Mouse (Mus musculus): Measurements from ENCODE around the gene Gnb1l. TPM values are rescaled to one million over a fixed set of nuclear protein-coding genes. Genes with fewer than 3 reads are reported as not detected.

Gene Gnb1l
- total RNA-seq, 1 experiment: 10.9 TPM

GRCm38 (mm10) chr16:18503566-18504342 lies 5.2 kb downstream of the Gnb1l start:
- in situ Hi-C loops (cut with MboI; ENCODE audit: low sequenced_read_pairs in 2 of 2, unreplicated experiment in 2 of 2): no loop called here

GRCm38 (mm10) chr16:18506524-18507199 lies 8.1 kb downstream of the Gnb1l start:
- in situ Hi-C loops (cut with MboI; ENCODE audit: low sequenced_read_pairs in 2 of 2, unreplicated experiment in 2 of 2): no loop called here
- no peak for DNase-seq (ENCODE audit: low read depth, low spot score)
- Histone ChIP-seq H3K27ac (ENCODE audit: insufficient read depth, low read depth, low read length, poor library complexity, severe bottlenecking) (no peak overlapping the region), H3K9me3 (ENCODE audit: control insufficient read depth, insufficient read depth, low read depth, low read length) (no peaks in the 10 kb centered on the region), H3K4me1 (ENCODE audit: control insufficient read depth in 2 of 2, insufficient read depth in 2 of 2, low read length in 2 of 2, poor library complexity in 1 of 2) (no peaks in the 10 kb centered on the region), H3K9ac (ENCODE audit: insufficient read depth, low read depth, low read length, poor library complexity, severe bottlenecking) (no peak overlapping the region), H3K36me3 (ENCODE audit: control insufficient read depth, insufficient read depth, low read length, poor library complexity, severe bottlenecking) (peaks cover 9% of the 10 kb centered on the region), H3K4me3 (ENCODE audit: insufficient read depth in 1 of 2, low read depth in 1 of 2, low read length in 2 of 2, poor library complexity in 1 of 2, severe bottlenecking in 1 of 2) (no peak overlapping the region)
- TF ChIP-seq ZC3H11A (IDR thresholded peaks at IDR 0.05; ENCODE audit: borderline replicate concordance, low read depth, low read length) (no peak), ZNF384 (IDR thresholded peaks at IDR 0.05; ENCODE audit: low read depth, low read length) (no peak), MAFK (IDR thresholded peaks at IDR 0.05; ENCODE audit: insufficient read depth, low read depth, low read length) (no peak), HCFC1 (IDR thresholded peaks at IDR 0.05; ENCODE audit: borderline replicate concordance, insufficient read depth, low read length) (no peak), CHD2 (IDR thresholded peaks at IDR 0.05; ENCODE audit: low read depth, low read length) (no peak)

More at GRCm38 (mm10) chr16:18503566-18504342, 5.2 kb downstream of the Gnb1l start:
- H3K9me3 ChIP-seq (ENCODE audit: control insufficient read depth, insufficient read depth, low read depth, low read length): no peaks in the 10 kb centered on the region
- H3K4me1 ChIP-seq (ENCODE audit: control insufficient read depth in 2 of 2, insufficient read depth in 2 of 2, low read length in 2 of 2, poor library complexity in 1 of 2): peaks cover 0 to 6% of the 10 kb centered on the region in 2 experiments; a peak in 1 of 4 replicates
- no peak for DNase-seq (ENCODE audit: low read depth, low spot score)
- TF ChIP-seq HCFC1 (IDR thresholded peaks at IDR 0.05; ENCODE audit: borderline replicate concordance, insufficient read depth, low read length): no peak
- TF ChIP-seq ZC3H11A (IDR thresholded peaks at IDR 0.05; ENCODE audit: borderline replicate concordance, low read depth, low read length): no peak
- TF ChIP-seq CHD2 (IDR thresholded peaks at IDR 0.05; ENCODE audit: low read depth, low read length): no peak
- no peak for TF ChIP-seq ZNF384 (IDR thresholded peaks at IDR 0.05; ENCODE audit: low read depth, low read length)
- TF ChIP-seq MAFK (IDR thresholded peaks at IDR 0.05; ENCODE audit: insufficient read depth, low read depth, low read length): no peak
- H3K27ac ChIP-seq (ENCODE audit: insufficient read depth, low read depth, low read length, poor library complexity, severe bottlenecking): no peak overlapping the region
- no peak overlapping the region for H3K9ac ChIP-seq (ENCODE audit: insufficient read depth, low read depth, low read length, poor library complexity, severe bottlenecking)
- no peak overlapping the region for H3K4me3 ChIP-seq (ENCODE audit: insufficient read depth in 1 of 2, low read depth in 1 of 2, low read length in 2 of 2, poor library complexity in 1 of 2, severe bottlenecking in 1 of 2)
- H3K36me3 ChIP-seq (ENCODE audit: control insufficient read depth, insufficient read depth, low read length, poor library complexity, severe bottlenecking): peaks cover 18% of the 10 kb centered on the region

GRCm38 (mm10) chr16:18507200-18507549 lies 8.7 kb downstream of the Gnb1l start:
- no peak overlapping the region for H3K4me3 ChIP-seq (ENCODE audit: insufficient read depth in 1 of 2, low read depth in 1 of 2, low read length in 2 of 2, poor library complexity in 1 of 2, severe bottlenecking in 1 of 2)
- no peak for TF ChIP-seq CHD2 (IDR thresholded peaks at IDR 0.05; ENCODE audit: low read depth, low read length)
- no peak for TF ChIP-seq HCFC1 (IDR thresholded peaks at IDR 0.05; ENCODE audit: borderline replicate concordance, insufficient read depth, low read length)
- TF ChIP-seq ZC3H11A (IDR thresholded peaks at IDR 0.05; ENCODE audit: borderline replicate concordance, low read depth, low read length): no peak
- no peak for TF ChIP-seq ZNF384 (IDR thresholded peaks at IDR 0.05; ENCODE audit: low read depth, low read length)
- TF ChIP-seq MAFK (IDR thresholded peaks at IDR 0.05; ENCODE audit: insufficient read depth, low read depth, low read length): no peak
- H3K36me3 ChIP-seq (ENCODE audit: control insufficient read depth, insufficient read depth, low read length, poor library complexity, severe bottlenecking): peaks cover 6% of the 10 kb centered on the region; the same call in 1 of the 2 replicates
- no peak for DNase-seq (ENCODE audit: low read depth, low spot score)
- in situ Hi-C loops (cut with MboI; ENCODE audit: low sequenced_read_pairs in 2 of 2, unreplicated experiment in 2 of 2): no loop called here
- no peak overlapping the region for H3K9ac ChIP-seq (ENCODE audit: insufficient read depth, low read depth, low read length, poor library complexity, severe bottlenecking)
- no peaks in the 10 kb centered on the region for H3K9me3 ChIP-seq (ENCODE audit: control insufficient read depth, insufficient read depth, low read depth, low read length)
- no peaks in the 10 kb centered on the region for H3K4me1 ChIP-seq (ENCODE audit: control insufficient read depth in 2 of 2, insufficient read depth in 2 of 2, low read length in 2 of 2, poor library complexity in 1 of 2)
- H3K27ac ChIP-seq (ENCODE audit: insufficient read depth, low read depth, low read length, poor library complexity, severe bottlenecking): no peak overlapping the region

GRCm38 (mm10) chr16:18511741-18512140 lies 13.2 kb downstream of the Gnb1l start:
- no peaks in the 10 kb centered on the region for H3K4me1 ChIP-seq (ENCODE audit: control insufficient read depth in 2 of 2, insufficient read depth in 2 of 2, low read length in 2 of 2, poor library complexity in 1 of 2)
- TF ChIP-seq CHD2 (IDR thresholded peaks at IDR 0.05; ENCODE audit: low read depth, low read length) (no peak), HCFC1 (IDR thresholded peaks at IDR 0.05; ENCODE audit: borderline replicate concordance, insufficient read depth, low read length) (no peak), MAFK (IDR thresholded peaks at IDR 0.05; ENCODE audit: insufficient read depth, low read depth, low read length) (no peak), ZC3H11A (IDR thresholded peaks at IDR 0.05; ENCODE audit: borderline replicate concordance, low read depth, low read length) (no peak)
- no peaks in the 10 kb centered on the region for H3K9me3 ChIP-seq (ENCODE audit: control insufficient read depth, insufficient read depth, low read depth, low read length)
- no peak overlapping the region for H3K9ac ChIP-seq (ENCODE audit: insufficient read depth, low read depth, low read length, poor library complexity, severe bottlenecking)
- H3K4me3 ChIP-seq (ENCODE audit: insufficient read depth in 1 of 2, low read depth in 1 of 2, low read length in 2 of 2, poor library complexity in 1 of 2, severe bottlenecking in 1 of 2): no peak overlapping the region
- in situ Hi-C loops (cut with MboI; ENCODE audit: low sequenced_read_pairs in 2 of 2, unreplicated experiment in 2 of 2): no loop called here
- H3K27ac ChIP-seq (ENCODE audit: insufficient read depth, low read depth, low read length, poor library complexity, severe bottlenecking): no peak overlapping the region
- DNase-seq (ENCODE audit: low read depth, low spot score): no peak
- no peaks in the 10 kb centered on the region for H3K36me3 ChIP-seq (ENCODE audit: control insufficient read depth, insufficient read depth, low read length, poor library complexity, severe bottlenecking)
